Mouse (Mus musculus): ENCODE data around the gene Sema4c.
A peak's percentile ranks its signal among the peaks of the same experiment; 100 is the strongest.
"Not testable (repeated sequence)": the region's sequence is repeated elsewhere in the genome, so short reads cannot be mapped to it uniquely, and the experiment has no call there.

The Sema4c gene

DNA sequence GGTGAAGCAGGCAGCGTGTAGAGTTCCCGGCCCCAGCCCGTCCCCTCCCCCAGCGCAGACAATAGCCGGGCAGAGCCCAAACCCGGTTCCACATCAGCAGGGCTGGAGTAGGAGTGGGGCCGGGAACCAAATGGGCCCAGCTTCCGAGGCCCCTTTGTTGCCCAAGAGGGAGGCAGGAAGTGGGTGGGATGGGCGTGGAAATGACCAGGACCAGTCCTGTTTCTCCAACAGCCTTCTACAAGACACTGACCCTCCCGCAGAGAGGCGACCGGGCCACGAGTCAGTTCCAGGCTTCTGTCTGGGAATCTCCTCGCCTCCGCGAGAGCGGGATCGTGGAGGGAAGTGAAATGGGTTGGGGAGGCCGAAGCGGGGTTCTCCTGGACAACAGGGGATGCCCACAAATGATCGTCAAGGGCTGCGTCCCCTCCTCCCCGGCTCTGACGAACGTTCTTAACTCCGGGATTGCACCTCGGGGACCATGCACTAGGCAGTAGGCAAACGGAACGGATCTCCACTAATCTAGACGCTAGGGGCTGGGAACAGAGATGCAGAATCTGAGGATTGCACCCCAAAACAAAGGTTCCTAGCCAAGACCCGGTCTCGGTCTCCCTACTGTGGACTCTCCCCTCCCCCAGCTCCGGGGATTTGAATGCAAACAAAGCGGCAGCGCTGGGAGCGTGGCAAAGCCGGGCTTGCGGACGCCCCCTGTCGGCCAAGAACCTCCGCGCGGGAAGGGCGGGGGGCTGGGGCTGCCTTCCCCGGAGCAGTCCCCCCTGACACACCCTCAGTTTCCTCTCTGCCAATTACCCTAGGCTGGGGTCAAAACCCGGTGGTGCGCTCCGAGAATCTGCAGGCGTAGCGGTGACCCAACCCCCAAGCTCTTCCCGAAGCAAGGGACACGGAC is 1.3 kb downstream of the Sema4c start:
- DNase-seq (ENCODE audit: low spot score) = peak; percentile 91

DNA sequence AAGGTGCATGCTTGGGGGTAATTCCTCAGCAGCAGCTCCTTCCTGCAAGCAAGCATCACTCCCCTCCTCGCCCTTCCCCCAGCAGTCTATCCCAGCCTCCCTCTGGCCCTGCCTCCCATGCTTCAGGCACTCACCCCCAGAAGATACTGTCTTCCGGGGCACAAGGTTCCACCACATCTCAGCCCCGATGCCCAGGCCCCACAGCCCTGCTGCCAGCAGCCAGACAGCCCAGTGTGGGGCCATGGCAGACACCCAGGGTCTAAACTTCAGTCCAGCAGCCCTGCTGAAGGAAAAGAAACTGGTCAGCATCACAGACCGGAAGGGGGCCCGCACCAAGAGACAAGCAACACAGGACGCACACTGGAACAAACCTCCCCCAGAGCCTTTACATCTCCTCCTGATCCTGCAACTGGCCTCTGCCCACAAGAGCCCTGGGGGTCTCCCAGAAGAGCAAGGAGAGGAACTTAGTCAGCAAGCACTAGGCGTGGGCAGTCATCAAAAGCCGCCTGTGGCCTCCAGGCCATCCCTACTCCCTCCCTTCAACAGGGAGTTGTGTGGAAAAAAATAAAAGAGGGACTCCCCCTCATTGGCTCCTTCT is 2.3 kb downstream of the Sema4c start:
- DNase-seq (ENCODE audit: low spot score) = no peak

DNA sequence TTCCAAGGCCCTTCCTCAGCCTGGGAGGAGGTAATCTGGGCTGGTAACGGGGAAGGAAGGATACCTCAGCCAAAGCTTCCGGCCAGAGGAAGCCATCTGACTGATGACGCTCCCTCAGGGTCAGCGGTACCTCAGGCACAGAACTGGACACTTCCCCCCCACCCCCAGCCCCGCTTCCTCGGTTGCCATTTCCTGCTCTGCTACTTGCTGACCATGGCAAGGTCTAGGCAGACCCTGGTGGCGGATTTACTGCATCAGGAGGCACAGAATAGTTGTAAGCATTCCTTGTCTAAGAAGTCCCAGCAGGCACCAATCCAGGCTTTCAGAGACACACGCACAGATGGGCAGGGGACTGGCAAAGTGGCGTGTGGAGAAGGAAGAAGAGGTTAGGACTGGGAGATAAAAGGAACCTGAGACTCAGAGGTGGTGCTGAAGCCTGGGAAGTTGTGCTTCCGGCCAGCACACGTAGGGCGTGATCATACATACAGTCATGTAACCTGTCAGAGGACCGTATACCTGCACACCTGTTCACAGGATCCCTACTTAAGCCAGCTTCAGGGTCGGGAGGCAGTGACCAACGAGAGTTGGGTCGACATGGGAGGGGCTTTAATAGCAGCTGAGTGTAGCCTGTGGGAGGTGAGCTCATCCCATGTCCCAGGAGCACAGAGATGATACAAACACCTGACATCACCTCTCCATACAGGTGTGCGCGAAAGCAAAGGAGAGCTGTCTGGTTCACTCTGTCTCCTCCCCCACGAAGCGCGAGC is 3.3 kb downstream of the Sema4c start:
- no peak for DNase-seq (ENCODE audit: low spot score)

DNA sequence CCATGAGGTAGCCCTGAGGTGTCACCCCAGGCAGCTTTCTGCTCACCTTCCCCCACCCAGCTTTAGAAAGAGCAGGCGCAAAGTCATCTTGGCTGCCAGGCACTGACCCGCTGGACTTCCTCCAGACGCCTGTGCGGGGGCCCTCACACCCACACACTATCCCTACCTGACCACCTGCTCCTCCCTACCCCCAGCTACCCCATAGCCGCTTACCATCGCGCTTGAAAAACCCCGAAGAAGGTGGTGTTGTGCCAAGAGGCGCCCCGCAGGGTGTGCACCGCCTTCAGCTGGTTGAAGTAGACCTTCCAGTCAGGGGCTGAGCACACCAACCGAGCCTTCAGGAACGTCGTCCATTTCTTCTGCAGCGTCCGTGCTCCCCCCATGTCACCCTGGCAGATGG is 5.6 kb downstream of the Sema4c start:
- DNase-seq (ENCODE audit: low spot score) = no peak

DNA sequence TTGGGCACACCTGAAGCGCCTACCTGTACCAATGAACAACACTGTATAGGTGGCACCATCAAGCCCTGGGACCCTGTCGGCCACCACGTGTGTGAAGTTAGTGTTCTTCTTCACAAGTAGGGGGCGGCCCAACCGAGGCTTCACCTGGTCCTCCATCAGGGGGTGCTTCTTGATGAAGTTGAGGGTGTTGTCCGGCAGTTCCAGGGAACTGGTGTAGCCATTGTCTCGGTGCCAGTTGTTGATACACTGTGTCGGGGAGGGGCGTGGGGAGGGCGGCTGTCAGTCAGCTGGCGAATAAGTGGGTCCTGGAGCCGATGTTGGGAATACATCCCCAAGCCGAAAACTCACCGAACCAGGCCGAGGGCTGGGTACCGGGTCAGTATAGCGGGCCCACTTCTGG is 6.2 kb downstream of the Sema4c start:
- no peak for DNase-seq (ENCODE audit: low spot score)

DNA sequence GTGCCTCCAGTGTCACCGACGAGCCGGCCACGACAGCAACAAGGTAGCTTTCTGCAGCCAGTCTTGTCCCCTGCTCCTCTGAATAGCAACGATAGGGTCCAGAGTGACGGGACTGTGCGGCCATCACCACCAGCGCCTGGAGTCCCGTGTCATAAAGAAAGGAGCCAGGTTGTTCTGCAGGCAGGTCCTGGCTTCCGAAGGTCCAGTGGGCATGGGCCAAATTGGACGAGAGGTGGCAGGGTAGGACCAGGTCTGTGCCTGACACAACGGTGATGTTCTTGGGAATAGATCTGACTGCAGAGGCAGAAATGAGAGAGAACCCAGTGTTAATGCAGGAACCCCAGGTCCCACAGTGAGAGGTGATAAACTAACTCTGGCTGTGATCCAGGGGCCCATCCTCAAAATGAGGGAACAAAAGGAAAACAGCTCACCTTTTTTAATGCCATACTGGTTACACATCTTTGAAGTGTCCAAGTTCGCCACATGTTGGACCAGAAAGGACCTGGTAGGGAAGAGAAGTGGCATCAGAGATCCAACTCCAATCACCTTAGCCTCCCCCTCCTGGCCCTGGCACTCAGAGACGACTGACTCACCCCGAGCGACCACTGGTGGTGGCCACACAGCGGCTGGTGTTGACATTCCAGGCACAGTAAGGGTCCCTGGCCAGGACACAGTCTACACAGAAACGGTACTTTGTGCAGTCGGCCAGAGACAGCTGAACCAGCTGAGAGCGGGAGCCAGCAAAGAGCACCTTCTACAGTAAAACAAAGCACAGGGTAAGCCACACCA is 7.9 kb downstream of the Sema4c start:
- no peak for DNase-seq (ENCODE audit: low spot score)

DNA sequence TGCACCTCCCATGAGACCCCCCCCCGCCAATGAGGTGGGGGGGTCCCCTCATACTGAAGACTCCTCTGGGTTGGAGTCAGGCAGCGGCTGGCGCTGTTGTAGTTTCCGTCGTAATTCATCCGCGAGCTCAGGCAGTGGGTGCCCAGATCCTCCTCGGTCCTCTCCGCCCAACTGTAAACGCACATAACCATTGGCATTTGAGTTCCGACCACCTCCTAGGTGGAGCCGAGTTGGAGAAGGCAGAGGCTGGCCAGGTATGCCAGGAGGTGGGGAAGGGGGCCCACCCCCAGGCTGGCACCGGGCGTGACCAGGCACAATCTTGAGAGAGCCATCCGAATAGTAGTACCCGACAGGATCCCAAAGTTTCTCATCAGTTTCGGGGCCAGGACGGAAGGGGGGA is 8.7 kb downstream of the Sema4c start:
- no peak for DNase-seq (ENCODE audit: low spot score)

DNA sequence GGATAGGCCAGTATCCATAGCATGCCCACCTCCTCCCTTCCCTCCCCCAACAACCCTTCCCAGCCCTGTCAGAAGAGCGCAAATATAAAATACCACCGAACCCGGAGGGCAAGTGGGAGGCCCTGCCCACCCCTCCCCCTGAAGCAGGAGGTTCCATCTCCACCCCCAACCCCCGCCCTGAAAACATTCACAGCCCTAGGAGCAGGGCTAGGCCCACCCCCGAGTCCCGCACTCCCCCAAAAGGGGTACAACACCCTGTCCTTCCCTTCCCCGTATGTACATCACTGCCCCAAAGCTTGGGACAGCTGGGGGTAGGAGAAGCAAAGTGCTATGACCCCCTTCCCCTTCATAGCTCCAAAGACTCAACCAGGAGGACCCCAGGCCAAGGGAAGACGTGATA is 9.4 kb downstream of the Sema4c start:
- DNase-seq (ENCODE audit: low spot score) = no peak

DNA sequence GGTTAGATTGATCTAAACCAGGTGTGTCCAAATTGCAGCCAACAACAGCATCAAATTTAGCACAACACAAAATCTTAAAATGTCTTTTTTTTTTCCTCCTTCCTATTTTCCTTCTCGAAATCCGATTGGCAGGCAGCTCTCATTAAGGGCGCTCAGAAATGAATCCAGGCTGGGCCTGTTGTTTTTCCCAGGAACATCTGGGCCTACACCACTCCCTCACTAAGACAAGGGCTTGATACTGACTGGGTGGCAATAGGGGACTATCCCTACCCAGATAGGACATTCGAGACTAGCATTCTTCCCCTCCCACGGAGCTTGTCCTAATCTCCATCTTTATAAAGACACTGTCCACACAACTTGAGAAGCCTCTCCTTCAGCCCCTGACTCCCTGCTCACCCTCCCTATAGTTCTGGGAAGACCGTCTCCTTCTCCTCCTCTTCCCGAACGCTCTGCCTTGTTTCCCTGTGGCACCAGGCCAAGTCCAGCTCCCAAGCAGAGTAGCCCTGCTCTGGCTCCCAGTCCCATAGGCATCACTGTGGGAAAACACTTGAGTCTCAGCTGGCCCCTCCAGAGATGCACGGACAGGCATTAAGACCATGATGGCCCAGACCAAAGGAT is 10.1 kb downstream of the Sema4c start:
- no peak for DNase-seq (ENCODE audit: low spot score)

DNA sequence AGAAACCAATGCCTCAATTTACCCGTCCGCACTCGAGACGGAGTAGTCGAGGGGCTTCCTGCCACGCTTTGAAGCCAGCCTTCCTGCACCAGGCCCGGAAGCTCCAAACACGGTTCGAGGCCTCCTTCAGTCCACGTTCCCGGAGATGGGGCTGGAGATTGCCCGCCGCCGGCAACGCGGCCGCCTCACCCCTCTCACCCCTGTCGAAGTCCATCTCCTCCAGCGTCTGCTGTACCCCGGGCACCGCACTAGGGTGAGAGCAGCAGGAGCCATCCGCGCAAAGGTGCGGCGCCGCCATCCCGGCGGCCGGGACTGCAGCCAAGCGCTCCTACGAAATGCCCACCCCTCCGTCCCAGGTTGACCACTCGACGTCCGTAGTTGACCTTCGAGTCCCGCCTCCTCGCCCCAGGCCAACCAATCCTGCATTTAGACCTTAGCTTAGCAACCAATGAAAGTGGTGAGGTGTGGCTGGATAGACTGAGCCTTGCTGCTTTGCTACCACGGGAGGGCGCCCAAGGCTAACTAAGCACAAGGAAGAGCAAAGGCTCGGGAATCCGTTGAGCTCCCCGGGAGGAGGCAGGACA is 11.2 kb downstream of the Sema4c start, which contains the start of gene Ankrd39:
TSS of gene Ankrd39 (minus strand) at position 558 of the 584 bp plus-strand sequence.
- DNase-seq (ENCODE audit: low spot score) = peak; percentile 99

DNA sequence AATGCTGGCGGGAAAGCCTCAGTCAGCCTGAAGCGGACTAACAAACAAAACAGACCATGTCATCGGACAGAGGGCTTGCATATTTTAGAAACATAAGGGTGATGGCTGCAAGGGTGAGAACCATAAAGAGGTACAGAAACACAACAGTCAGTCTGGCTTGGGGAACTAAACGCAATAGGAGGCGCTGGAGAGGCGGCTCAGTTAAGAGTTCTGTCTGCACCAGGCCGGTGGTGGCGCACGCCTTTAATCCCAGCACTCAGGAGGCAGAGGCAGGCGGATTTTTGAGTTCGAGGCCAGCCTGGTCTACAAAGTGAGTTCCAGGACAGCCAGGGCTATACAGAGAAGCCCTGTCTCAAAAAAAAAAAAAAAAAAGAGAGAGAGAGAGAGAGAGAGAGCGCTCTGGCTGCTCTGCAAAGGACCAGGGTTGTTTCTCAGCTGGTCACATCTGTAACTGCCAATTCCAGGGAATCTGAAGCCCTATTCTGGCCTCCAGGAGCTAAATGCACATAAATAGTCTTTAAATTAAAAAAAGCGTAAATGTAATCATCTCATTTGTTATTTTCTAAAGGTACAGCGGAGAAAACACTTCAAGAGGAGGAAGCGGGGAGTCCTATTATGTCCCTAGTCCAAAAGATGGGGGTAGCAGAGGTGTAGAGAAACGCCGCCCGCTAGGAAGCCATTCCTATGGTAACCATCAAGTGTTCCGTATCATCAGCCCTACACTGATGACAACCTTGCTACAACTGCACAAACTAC is 12.1 kb downstream of the Sema4c start:
- no peak for DNase-seq (ENCODE audit: low spot score)

DNA sequence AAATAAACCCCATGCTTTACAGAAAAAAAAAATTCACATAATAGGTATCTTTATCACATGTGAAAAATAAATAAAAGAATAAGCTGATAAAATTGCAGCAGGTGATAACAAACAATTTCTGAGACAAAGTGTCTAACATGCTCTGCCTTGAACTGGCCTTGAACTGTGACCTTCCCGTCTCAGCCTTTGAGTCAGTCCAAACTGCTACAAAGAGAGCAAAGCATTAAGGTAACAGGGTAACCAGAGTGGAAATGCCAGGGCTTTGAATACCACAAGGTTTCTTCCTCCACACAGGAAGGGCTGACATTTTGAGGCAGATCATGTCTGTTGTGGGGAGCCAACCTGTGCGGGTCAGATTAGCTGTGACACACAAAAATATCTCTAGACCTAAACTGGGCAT is 12.8 kb downstream of the Sema4c start:
- no peak for DNase-seq (ENCODE audit: low spot score)

DNA sequence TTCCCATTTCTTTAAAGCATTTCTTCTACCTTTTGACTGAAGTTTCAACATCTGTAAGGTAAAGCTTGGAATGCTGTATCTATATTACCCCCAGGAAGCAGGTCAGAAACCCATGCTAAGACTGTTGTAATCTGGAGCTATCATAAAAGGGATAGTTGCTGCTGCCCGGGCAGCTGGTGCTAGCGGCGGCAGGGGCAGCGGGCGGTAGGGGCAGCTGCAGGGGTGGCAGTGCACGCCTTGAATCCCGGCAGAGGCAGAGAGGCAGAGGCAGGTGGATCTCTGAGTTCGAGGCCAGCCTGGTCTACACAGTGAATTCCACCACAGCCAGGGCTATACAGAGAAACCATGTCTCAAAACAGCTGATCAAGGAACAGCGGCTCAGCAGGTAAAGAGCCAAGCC is 15.2 kb downstream of the Sema4c start:
- DNase-seq (ENCODE audit: low spot score) = no peak

DNA sequence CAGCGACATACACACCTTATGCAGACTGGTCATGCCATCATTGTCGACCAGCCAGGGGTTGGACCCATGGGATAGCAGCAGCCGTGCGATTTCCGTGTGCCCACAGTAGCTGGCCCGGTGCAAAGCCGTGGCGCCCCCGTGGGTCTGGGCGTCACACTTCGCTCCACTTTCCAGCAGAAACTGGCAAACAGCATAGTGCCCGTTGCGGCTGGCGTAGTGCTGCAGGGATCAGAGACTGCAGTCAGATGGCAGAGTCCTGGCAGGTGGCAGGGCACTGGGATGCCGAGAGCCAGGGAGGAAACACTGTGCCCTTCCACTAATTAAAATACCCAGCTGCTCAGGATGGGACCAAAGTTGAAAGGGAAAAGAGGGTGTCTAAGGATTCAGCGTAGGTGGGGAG is 16.3 kb downstream of the Sema4c start:
- no peak for DNase-seq (ENCODE audit: low spot score)

DNA sequence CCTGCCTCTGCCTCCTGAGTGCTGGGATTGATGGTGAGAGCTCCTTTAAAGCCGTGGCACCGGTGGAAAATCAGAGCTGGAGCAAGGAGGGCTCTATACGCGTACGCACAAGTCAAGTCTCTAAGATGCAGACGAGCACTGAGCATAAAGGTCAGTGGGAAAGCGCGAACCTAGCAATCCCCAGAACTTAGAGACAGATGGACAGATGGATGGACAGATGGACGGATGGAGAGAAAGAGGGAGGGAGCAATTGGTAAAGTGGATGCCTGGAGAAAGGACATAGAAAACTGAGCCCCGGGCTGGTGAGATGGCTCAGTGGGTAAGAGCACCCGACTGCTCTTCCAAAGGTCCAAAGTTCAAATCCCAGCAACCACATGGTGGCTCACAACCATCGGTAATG is 17.3 kb downstream of the Sema4c start:
- no peak for DNase-seq (ENCODE audit: low spot score)

DNA sequence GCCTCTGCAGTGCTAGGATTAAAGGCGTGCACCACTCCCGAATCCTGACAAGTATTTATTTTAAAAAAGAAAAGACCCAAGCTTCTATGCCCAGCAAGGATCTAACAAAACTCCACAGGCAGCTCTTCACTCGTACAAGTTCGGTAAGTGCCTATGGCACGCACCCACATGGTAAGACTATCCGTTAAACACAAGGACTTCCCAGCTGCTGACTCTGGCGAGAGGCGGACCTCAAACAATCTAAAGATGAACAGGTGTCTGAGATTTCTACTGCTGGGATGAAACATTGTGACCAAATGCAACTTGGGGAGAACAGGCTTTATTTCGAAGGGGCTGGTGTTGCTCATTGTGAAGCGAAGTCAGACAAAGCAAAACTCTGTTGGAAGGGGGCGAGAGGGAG is 18.0 kb downstream of the Sema4c start:
- no peak for DNase-seq (ENCODE audit: low spot score)

DNA sequence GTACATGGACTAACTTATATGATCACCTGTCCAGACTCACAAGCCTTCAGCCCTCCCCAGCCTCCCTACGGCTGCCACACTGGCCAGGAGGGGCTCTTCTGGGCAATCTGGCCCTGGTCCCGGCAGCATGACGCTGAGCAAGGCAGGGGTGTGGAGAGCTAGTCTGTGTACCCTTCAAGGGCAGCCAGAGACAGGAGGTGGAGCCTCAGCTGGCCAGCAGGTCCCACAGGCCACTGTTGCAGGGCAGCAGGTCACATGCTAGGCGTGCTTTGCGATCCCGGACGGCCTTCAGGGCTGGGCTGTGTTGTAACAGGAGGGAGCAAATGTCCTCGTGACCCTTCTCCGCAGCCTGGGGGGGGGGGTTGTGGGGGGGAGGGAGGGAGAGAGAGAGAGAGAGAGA is 19.0 kb downstream of the Sema4c start, which contains the start of gene Gm42417:
TSS of gene Gm42417 (minus strand) at position 244 of the 400 bp plus-strand sequence.
- DNase-seq (ENCODE audit: low spot score) = peak; percentile 92

DNA sequence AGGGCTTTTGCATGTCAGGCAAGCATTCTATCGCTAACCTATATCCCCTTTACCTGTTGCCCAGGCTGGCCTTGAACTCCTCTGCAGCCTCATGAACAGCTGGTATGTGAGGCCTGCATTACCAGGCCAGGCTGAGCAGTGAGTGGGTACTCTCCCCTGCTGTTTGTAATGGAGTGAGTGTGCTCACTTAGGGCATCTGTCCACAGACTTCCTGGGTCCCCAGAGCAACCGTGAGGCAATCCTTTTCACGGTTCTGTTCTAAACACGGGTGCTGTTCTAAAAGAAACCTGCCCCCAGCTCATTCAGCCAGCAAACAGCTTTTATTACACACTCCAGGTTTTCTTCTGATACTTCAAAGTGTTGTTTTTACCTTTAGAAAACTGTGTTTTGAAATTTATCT is 19.4 kb downstream of the Sema4c start:
- no peak for DNase-seq (ENCODE audit: low spot score)

DNA sequence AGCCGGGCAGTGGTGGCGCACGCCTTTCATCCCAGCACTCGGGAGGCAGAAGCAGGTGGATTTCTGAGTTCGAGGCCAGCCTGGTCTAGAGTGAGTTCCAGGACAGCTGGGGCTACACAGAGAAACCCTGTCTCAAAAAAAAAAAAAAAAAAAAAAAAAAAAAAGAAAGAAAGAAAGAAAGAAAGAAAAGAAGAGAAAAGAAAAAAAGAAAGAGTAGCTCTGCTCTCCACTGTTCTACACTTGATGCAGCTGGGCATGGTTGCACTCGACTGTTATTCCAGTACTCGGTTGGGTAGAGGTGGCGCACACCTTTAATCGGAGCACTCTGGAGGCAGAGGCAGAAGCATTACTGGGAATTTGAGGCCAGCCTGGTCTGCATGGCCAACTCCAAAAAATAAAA is 21.4 kb downstream of the Sema4c start, which contains the start of gene Ankrd23:
TSS of gene Ankrd23 (minus strand) at position 101 of the 400 bp plus-strand sequence.
- not testable (repeated sequence) for DNase-seq (ENCODE audit: low spot score)

DNA sequence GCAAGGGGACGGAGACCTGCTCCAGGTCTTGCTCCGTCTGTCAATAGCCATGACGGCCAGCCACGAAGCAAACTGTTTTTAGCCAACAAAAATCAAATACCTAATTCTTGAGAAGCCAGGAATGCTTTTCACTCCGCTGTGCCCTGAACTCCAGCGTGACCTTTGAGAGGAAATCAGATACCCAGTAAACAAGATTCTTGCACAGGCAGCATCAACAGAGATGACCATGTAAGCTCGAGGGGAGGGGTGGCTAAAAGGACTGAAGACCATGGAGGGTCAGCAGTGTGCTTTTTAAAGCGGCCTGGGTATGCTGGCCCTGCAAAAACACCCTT is 21.8 kb downstream of the Sema4c start:
- no peak for DNase-seq (ENCODE audit: low spot score)
